Mouse (Mus musculus): ENCODE results near the gene Prdm13.

GRCm38 (mm10) chr4:21686934-21687333 lies 1.2 kb upstream of the Prdm13 start:
- no peak for TF ChIP-seq POLR2A (IDR thresholded peaks at IDR 0.05; ENCODE audit: extremely low read depth, insufficient read depth, low read length)
- TF ChIP-seq CTCF (IDR thresholded peaks at IDR 0.05; ENCODE audit: extremely low read depth, insufficient read depth, low read length): 0 out of 2 replicates have a peak, but pooled peaks have one; percentile 1

All from cortical plate, adult 2 months (tissue).